Mouse (Mus musculus) kidney, embryonic 16.5 days (tissue): ENCODE data around the gene Sftpa1. TPM values are rescaled to one million over a fixed set of nuclear protein-coding genes. Genes with fewer than 3 reads are reported as not detected.

Experiments used
- polyA plus RNA-seq: library from polyadenylated mRNA; unstranded; fragments of >200 nt; fragmentation: Nextera tagmentation; extraction: Ambion mirVana; gene quantifications from 2 replicates; pipeline ENCODE4 v1.2.1, GENCODE M21; 2015

The Sftpa1 gene
- polyA plus RNA-seq, 1 experiment from 2014 or later = 3.9 TPM

Other genes starting within 250 kb of the Sftpa1 start
- gene Sh2d4b, start 238.5 kb upstream of the Sftpa1 start, polyA plus RNA-seq = 0.81 and 0.99 TPM in 2 replicates
- 138 and 144 TPM in 2 replicates for gene Tspan14, start 165.0 kb upstream of the Sftpa1 start, polyA plus RNA-seq
- 109 and 111 TPM in 2 replicates for gene Fam213a, start 118.0 kb upstream of the Sftpa1 start, polyA plus RNA-seq
- gene Dydc2, start 62.6 kb upstream of the Sftpa1 start, polyA plus RNA-seq = 0.45 TPM in 1 of 2 replicates, not detected in the other
- not detected in 2 replicates for gene Dydc1, start 58.9 kb upstream of the Sftpa1 start, polyA plus RNA-seq
- gene Mat1a, start 26.7 kb upstream of the Sftpa1 start, polyA plus RNA-seq = 0.36 and 0.54 TPM in 2 replicates
- gene Mbl1, start 19.7 kb downstream of the Sftpa1 start, polyA plus RNA-seq = 0.19 TPM in 1 of 2 replicates, not detected in the other
- 0.16 and 0.45 TPM in 2 replicates for gene Sftpd, start 53.4 kb downstream of the Sftpa1 start, polyA plus RNA-seq
- gene Gm2832, start 147.0 kb downstream of the Sftpa1 start, polyA plus RNA-seq = not detected in 2 replicates
- gene Gm5798, start 216.8 kb downstream of the Sftpa1 start, polyA plus RNA-seq = not detected in 2 replicates